In the genomic region with DNA sequence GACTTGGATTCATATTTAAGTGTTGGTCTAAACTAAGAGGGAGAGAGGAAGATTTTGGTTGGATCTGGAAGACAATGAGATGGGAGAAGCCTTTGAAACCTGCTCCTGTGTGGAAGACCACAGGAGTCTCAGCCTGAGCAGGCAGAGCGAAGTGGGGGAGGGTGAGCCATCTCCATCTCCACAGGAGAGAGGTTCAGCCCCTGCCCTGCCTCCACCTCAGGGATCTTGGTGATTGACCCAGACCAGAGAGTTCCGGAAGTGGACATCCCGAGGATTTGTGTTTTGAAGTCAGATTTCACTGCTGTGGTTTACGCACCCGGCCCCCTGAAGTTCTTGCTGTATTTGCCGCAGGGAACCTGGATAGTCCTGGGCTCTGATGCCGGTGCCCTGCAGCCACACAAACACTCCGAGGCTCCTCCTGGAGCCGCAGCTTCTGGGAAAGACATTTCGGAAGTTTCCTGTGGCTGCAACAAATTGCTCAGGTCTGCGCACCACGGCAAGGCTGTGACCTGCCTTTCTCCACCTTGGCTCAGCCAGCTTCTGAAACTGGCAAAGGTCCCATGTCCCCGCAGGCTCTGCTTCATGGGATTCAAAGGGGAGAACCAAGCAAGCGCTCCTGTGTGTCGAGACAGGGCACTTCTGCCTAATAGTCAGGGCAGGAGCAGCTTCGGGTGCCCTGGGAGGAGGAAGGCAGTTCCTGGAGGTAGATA, we compare ENCODE assay signal across 9 mouse cellular contexts.
A peak's percentile ranks its signal among the peaks of the same experiment; 100 is the strongest.
DNase-seq lines count a peak whose midpoint lies in the region; ATAC-seq and TF ChIP-seq lines count a peak whose summit lies in the region.
"Had no signal": no experiment of that assay in that cellular context is flagged by ENCODE, and none has a peak within 500 bp of the region (broad histone marks: within the 10 kb centered on the region; RNA-seq: fewer than 3 reads in every experiment).

No protein-coding gene starts in this region.

- TF ChIP-seq CTCF in layer of hippocampus, adult 2 months (conservative IDR thresholded peaks at IDR 0.05), result no peak

- no peak for ATAC-seq in embryonic facial prominence, embryonic 12.5 days (ENCODE audit: insufficient number of reproducible peaks, insufficient read depth, low FRiP score, low TSS enrichment)
- ATAC-seq in hindbrain, embryonic 13.5 days (ENCODE audit: low FRiP score), result no peak
- ATAC-seq in limb, embryonic 14.5 days (ENCODE audit: low FRiP score, low read depth), result no peak; the same call in 1 of the 2 replicates

- peak overlapping the region; percentile 26 for H3K4me3 ChIP-seq in layer of hippocampus, adult 2 months
- peak overlapping the region; percentile 18 for H3K4me3 ChIP-seq in embryonic facial prominence, embryonic 12.5 days
- 0 out of 2 replicates have a peak overlapping the region, but pooled peaks have one; percentile 1 for H3K4me3 ChIP-seq in hindbrain, embryonic 13.5 days
- H3K4me3 ChIP-seq in limb, embryonic 14.5 days (replicated peaks; ENCODE audit: low read length), result peak overlapping the region; percentile 21

- peak overlapping the region; percentile 50 for H3K4me2 ChIP-seq in embryonic facial prominence, embryonic 12.5 days (replicated peaks)
- peak overlapping the region; percentile 42 for H3K4me2 ChIP-seq in hindbrain, embryonic 13.5 days
- H3K4me2 ChIP-seq in limb, embryonic 14.5 days (replicated peaks; ENCODE audit: low read depth, low read length, severe bottlenecking), result peak overlapping the region; percentile 48

- TF ChIP-seq POLR2A in limb, embryonic 14.5 days (IDR thresholded peaks at IDR 0.05; ENCODE audit: borderline replicate concordance, extremely low read depth, insufficient read depth, insufficient read length), result no peak

- WGBS in embryonic facial prominence, embryonic 12.5 days, result 5% methylated on average over 16 of the region's 16 CpGs
- WGBS in hindbrain, embryonic 13.5 days, result 14% methylated on average over 16 of the region's 16 CpGs
- WGBS in limb, embryonic 14.5 days, result 5% methylated on average over 16 of the region's 16 CpGs

- no peaks in the 10 kb centered on the region for H3K9me3 ChIP-seq in embryonic facial prominence, embryonic 12.5 days
- H3K9me3 ChIP-seq in hindbrain, embryonic 13.5 days, result no peaks in the 10 kb centered on the region
- H3K9me3 ChIP-seq in limb, embryonic 14.5 days (ENCODE audit: control insufficient read depth, low read length), result no peaks in the 10 kb centered on the region

- no peaks in the 10 kb centered on the region for H3K36me3 ChIP-seq in embryonic facial prominence, embryonic 12.5 days
- no peaks in the 10 kb centered on the region for H3K36me3 ChIP-seq in hindbrain, embryonic 13.5 days
- H3K36me3 ChIP-seq in limb, embryonic 14.5 days (ENCODE audit: control insufficient read depth, insufficient read depth, low read length), result no peaks in the 10 kb centered on the region

- no peak for DNase-seq in layer of hippocampus, adult 2 months (ENCODE audit: low spot score in 2 of 2)
- no peak for DNase-seq in layer of hippocampus, adult 9-10 months (ENCODE audit: low spot score)
- no peak for DNase-seq in limb, embryonic 14.5 days (ENCODE audit: low spot score)
- DNase-seq in c-Kit-positive CD71-positive TER-119-positive erythroid progenitor cells, embryonic 14.5 days (ENCODE audit: low spot score), result no peak
- DNase-seq in ovary, adult 18-20 months (ENCODE audit: low spot score), result no peak
- no peak for DNase-seq in frontal cortex, adult 2 months (ENCODE audit: extremely low spot score in 1 of 2, low spot score in 1 of 2)

- 0 out of 2 replicates have a peak, but pooled peaks cover 6% of the 10 kb centered on the region for H3K27me3 ChIP-seq in embryonic facial prominence, embryonic 12.5 days
- H3K27me3 ChIP-seq in hindbrain, embryonic 13.5 days, result peaks cover 22% of the 10 kb centered on the region; the same call in 1 of the 2 replicates
- no peaks in the 10 kb centered on the region for H3K27me3 ChIP-seq in limb, embryonic 14.5 days (ENCODE audit: control insufficient read depth, insufficient read depth, low read length)
- H3K27me3 ChIP-seq: CH12.LX had no signal

- peaks cover 7% of the 10 kb centered on the region; the same call in 1 of the 2 replicates for H3K4me1 ChIP-seq in embryonic facial prominence, embryonic 12.5 days
- H3K4me1 ChIP-seq in hindbrain, embryonic 13.5 days (replicated peaks), result peaks cover 29% of the 10 kb centered on the region
- H3K4me1 ChIP-seq in limb, embryonic 14.5 days (ENCODE audit: control insufficient read depth, insufficient read depth, low read length), result peaks cover 27% of the 10 kb centered on the region

- peak overlapping the region; percentile 16; the same call in 1 of the 2 replicates for H3K9ac ChIP-seq in embryonic facial prominence, embryonic 12.5 days
- peak overlapping the region; percentile 47; the same call in 1 of the 2 replicates for H3K9ac ChIP-seq in hindbrain, embryonic 13.5 days
- no peak overlapping the region for H3K9ac ChIP-seq in limb, embryonic 14.5 days (ENCODE audit: low read depth, low read length, severe bottlenecking)

- H3K27ac ChIP-seq in layer of hippocampus, adult 2 months, result no peak overlapping the region
- no peak overlapping the region; the same call in 1 of the 2 replicates for H3K27ac ChIP-seq in embryonic facial prominence, embryonic 12.5 days
- no peak overlapping the region for H3K27ac ChIP-seq in hindbrain, embryonic 13.5 days
- no peak overlapping the region for H3K27ac ChIP-seq in limb, embryonic 14.5 days (replicated peaks; ENCODE audit: low read depth, low read length)
